Mouse (Mus musculus) spleen, postnatal 14 days (tissue): ENCODE measurements around the gene Flad1.

Experiments used
- DNase-seq, 2 experiments: peaks; one replicate each; pipeline ENCODE4 v3.0.0; 2021 to 2022; ENCODE audit warnings: low spot score in 2 of 2

Flad1 gene

GRCm38 (mm10) chr3:89395806-89396653 lies 15.6 kb downstream of the Flad1 start:
- DNase-seq, result no peak

GRCm38 (mm10) chr3:89395419-89395805 lies 16.3 kb downstream of the Flad1 start:
- DNase-seq, result no peak

GRCm38 (mm10) chr3:89394894-89395256 lies 16.8 kb downstream of the Flad1 start:
- no peak for DNase-seq

- DNase-seq, result no peak
These were observed 17.4 kb downstream of the Flad1 start, which contains the start of gene Zbtb7b for GRCm38 (mm10) chr3:89394006-89394893. Gene Zbtb7b (minus strand): TSS chr3:89394776.

GRCm38 (mm10) chr3:89393605-89394004 lies 18.1 kb downstream of the Flad1 start:
- DNase-seq, result peak; percentile 90 to 92

- DNase-seq, result no peak
These were observed 18.8 kb downstream of the Flad1 start for GRCm38 (mm10) chr3:89392871-89393311.

- DNase-seq, result no peak
These were observed 19.8 kb downstream of the Flad1 start for GRCm38 (mm10) chr3:89391663-89392511.

GRCm38 (mm10) chr3:89390699-89391662 lies 20.7 kb downstream of the Flad1 start:
- DNase-seq, result no peak

- DNase-seq, result no peak
These were observed 21.6 kb downstream of the Flad1 start for GRCm38 (mm10) chr3:89390111-89390515.

GRCm38 (mm10) chr3:89388901-89389740 lies 22.5 kb downstream of the Flad1 start:
- no peak for DNase-seq

GRCm38 (mm10) chr3:89388134-89388881 lies 23.4 kb downstream of the Flad1 start:
- DNase-seq, result no peak

- DNase-seq, result no peak
These were observed 24.0 kb downstream of the Flad1 start for GRCm38 (mm10) chr3:89387632-89388031.

- DNase-seq, result no peak
These were observed 24.9 kb downstream of the Flad1 start for GRCm38 (mm10) chr3:89386438-89387420.

- DNase-seq, result no peak
These were observed 26.2 kb downstream of the Flad1 start for GRCm38 (mm10) chr3:89385451-89385850.

- peak in 1 of 2 experiments; percentile 7 for DNase-seq
These were observed 27.2 kb downstream of the Flad1 start for GRCm38 (mm10) chr3:89384331-89385076.

GRCm38 (mm10) chr3:89383651-89384255 lies 27.9 kb downstream of the Flad1 start:
- DNase-seq, result peak in 1 of 2 experiments; percentile 6
